Mouse (Mus musculus): Measurements from ENCODE around the gene Shmt1. TPM values are rescaled to one million over a fixed set of nuclear protein-coding genes. Genes with fewer than 3 reads are reported as not detected.

The Shmt1 gene
- polyA plus RNA-seq, 1 experiment from 2014 or later, result 29.6 TPM

DNA sequence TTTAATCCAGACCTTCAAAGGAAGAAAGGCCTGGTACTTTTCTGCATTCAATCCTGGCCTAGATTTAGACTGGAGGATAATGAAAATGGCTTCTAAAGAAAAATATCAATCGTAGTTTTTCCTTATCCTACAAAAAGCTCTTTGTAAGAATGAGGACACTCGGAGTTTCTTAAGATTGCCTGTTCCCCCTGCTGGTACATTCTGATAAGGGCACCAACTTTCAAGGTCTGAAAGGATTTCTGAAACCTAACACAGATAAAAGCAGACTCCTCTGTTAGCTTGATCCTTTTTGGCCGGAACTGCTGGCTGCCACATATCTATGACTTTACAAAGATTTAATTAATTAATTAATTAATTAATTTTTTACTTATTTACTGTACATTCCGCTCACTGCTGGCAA lies 44.5 kb downstream of the Shmt1 start:
- Histone ChIP-seq H3K4me2 (ENCODE audit: low read length) (no peak overlapping the region), H3K4me1 (ENCODE audit: control insufficient read depth in 2 of 2, insufficient read depth in 2 of 2, low read length in 2 of 2) (no peaks in the 10 kb centered on the region), H3K9me3 (ENCODE audit: control insufficient read depth, low read length) (no peaks in the 10 kb centered on the region), H3K27me3 (ENCODE audit: control insufficient read depth, insufficient read depth, low read length) (no peaks in the 10 kb centered on the region), H3K9ac (ENCODE audit: low read length) (no peak overlapping the region), H3K36me3 (ENCODE audit: control insufficient read depth, insufficient read depth, low read length) (peaks cover 13% of the 10 kb centered on the region), H3K4me3 (ENCODE audit: control insufficient read depth in 1 of 2, insufficient read depth in 1 of 2, low read depth in 1 of 2, low read length in 2 of 2) (no peak overlapping the region), H3K27ac (replicated peaks in 1 of 2; ENCODE audit: control insufficient read depth in 1 of 2, insufficient read depth in 1 of 2, low read depth in 2 of 2, low read length in 2 of 2) (no peak overlapping the region)
- 59% methylated on average over 4 of the region's 4 CpGs for WGBS
- ATAC-seq (ENCODE audit: insufficient number of reproducible peaks, insufficient read depth, low FRiP score, low read depth), result no peak

DNA sequence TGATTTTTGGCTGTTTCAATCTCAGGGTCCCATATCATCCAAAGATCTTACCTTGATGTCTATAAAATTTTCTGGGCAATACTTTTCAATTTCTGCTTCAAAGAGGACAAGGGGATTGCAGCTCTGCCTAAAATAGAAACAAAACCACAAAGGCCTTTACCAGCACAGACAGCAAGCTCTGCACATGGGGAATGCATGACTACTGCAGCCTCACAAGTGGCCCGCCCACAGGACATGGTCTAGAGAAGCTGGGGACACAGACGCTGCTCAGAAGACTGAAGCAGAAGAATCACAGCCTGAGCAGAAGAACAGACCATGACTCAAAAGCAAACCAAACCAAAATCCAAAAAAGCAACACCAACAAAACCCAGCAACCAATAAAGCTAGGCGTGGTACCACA lies 49.8 kb downstream of the Shmt1 start:
- Histone ChIP-seq H3K36me3 (ENCODE audit: control insufficient read depth, insufficient read depth, low read length) (peaks cover 59% of the 10 kb centered on the region), H3K4me2 (ENCODE audit: low read length) (no peak overlapping the region), H3K27ac (replicated peaks in 1 of 2; ENCODE audit: control insufficient read depth in 1 of 2, insufficient read depth in 1 of 2, low read depth in 2 of 2, low read length in 2 of 2) (no peak overlapping the region), H3K9me3 (ENCODE audit: control insufficient read depth, low read length) (no peaks in the 10 kb centered on the region), H3K4me3 (ENCODE audit: control insufficient read depth in 1 of 2, insufficient read depth in 1 of 2, low read depth in 1 of 2, low read length in 2 of 2) (no peak overlapping the region), H3K4me1 (ENCODE audit: control insufficient read depth in 2 of 2, insufficient read depth in 2 of 2, low read length in 2 of 2) (no peaks in the 10 kb centered on the region), H3K27me3 (ENCODE audit: control insufficient read depth, insufficient read depth, low read length) (no peaks in the 10 kb centered on the region), H3K9ac (ENCODE audit: low read length) (no peak overlapping the region)
- WGBS, result 77% methylated on average over 3 of the region's 3 CpGs
- no peak for ATAC-seq (ENCODE audit: insufficient number of reproducible peaks, insufficient read depth, low FRiP score, low read depth)

DNA sequence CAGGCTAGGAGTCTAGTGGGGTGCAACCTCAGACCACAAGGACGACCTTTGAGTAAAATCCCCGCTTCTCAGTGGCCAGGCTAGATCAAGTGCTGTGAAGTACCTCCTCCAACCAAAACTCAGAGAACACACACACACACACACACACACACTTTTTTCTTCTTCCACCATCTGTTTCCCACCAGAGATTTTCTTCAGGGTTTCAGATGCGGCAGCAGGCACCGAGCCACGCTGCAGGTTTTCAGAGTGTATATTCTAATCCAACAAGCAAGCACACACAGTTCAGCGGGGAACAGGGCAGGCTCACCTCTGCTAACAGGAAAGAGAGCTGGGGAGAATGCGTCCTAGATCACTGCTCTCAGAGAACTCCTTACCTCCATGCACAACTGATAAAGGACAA lies 55.9 kb downstream of the Shmt1 start:
- no peaks in the 10 kb centered on the region for H3K27me3 ChIP-seq (ENCODE audit: control insufficient read depth, insufficient read depth, low read length)

GRCm38 (mm10) chr11:60740321-60740720 lies 71.2 kb downstream of the Shmt1 start:
- WGBS, result 81% methylated on average over 3 of the region's 3 CpGs
- Histone ChIP-seq H3K4me2 (ENCODE audit: low read length) (no peak overlapping the region), H3K27me3 (ENCODE audit: control insufficient read depth, insufficient read depth, low read length) (no peaks in the 10 kb centered on the region), H3K4me1 (ENCODE audit: control insufficient read depth in 2 of 2, insufficient read depth in 2 of 2, low read length in 2 of 2) (no peaks in the 10 kb centered on the region; a peak in 1 of 4 replicates), H3K9ac (ENCODE audit: low read length) (no peak overlapping the region), H3K4me3 (ENCODE audit: control insufficient read depth in 1 of 2, insufficient read depth in 1 of 2, low read depth in 1 of 2, low read length in 2 of 2) (no peak overlapping the region), H3K9me3 (ENCODE audit: control insufficient read depth, low read length) (no peaks in the 10 kb centered on the region), H3K36me3 (ENCODE audit: control insufficient read depth, insufficient read depth, low read length) (peaks cover 59% of the 10 kb centered on the region), H3K27ac (replicated peaks in 1 of 2; ENCODE audit: control insufficient read depth in 1 of 2, insufficient read depth in 1 of 2, low read depth in 2 of 2, low read length in 2 of 2) (no peak overlapping the region)
- ATAC-seq (ENCODE audit: insufficient number of reproducible peaks, insufficient read depth, low FRiP score, low read depth), result no peak

More for the DNA sequence above, 55.9 kb downstream of the Shmt1 start:
- ATAC-seq (ENCODE audit: insufficient number of reproducible peaks, insufficient read depth, low FRiP score, low read depth), result no peak
- H3K9ac ChIP-seq (ENCODE audit: low read length), result no peak overlapping the region
- H3K27ac ChIP-seq (replicated peaks in 1 of 2; ENCODE audit: control insufficient read depth in 1 of 2, insufficient read depth in 1 of 2, low read depth in 2 of 2, low read length in 2 of 2), result no peak overlapping the region
- peaks cover 90% of the 10 kb centered on the region for H3K36me3 ChIP-seq (ENCODE audit: control insufficient read depth, insufficient read depth, low read length)
- H3K4me1 ChIP-seq (ENCODE audit: control insufficient read depth in 2 of 2, insufficient read depth in 2 of 2, low read length in 2 of 2), result no peaks in the 10 kb centered on the region
- H3K4me2 ChIP-seq (ENCODE audit: low read length), result no peak overlapping the region
- H3K4me3 ChIP-seq (ENCODE audit: control insufficient read depth in 1 of 2, insufficient read depth in 1 of 2, low read depth in 1 of 2, low read length in 2 of 2), result no peak overlapping the region
- no peaks in the 10 kb centered on the region for H3K9me3 ChIP-seq (ENCODE audit: control insufficient read depth, low read length)
- 89% methylated on average over 7 of the region's 7 CpGs for WGBS

Other genes with a start within 250 kb of the Shmt1 start
- gene Llgl1, start 112.0 kb downstream of the Shmt1 start, polyA plus RNA-seq (2014; fragmentation: Nextera tagmentation; extraction: Ambion mirVana), result 32.5 and 34.0 TPM in 2 replicates
- gene Flii, start 84.5 kb downstream of the Shmt1 start, polyA plus RNA-seq (2014; fragmentation: Nextera tagmentation; extraction: Ambion mirVana), result 74.7 and 80.1 TPM in 2 replicates
- gene Mief2, start 83.3 kb downstream of the Shmt1 start, polyA plus RNA-seq (2014; fragmentation: Nextera tagmentation; extraction: Ambion mirVana), result 17.0 and 19.0 TPM in 2 replicates
- 8.3 and 8.5 TPM in 2 replicates for gene Top3a, start 34.4 kb downstream of the Shmt1 start, polyA plus RNA-seq (2014; fragmentation: Nextera tagmentation; extraction: Ambion mirVana)
- 4.6 and 4.9 TPM in 2 replicates for gene Smcr8, start 34.2 kb downstream of the Shmt1 start, polyA plus RNA-seq (2014; fragmentation: Nextera tagmentation; extraction: Ambion mirVana)
- 27.6 and 30.2 TPM in 2 replicates for gene Dhrs7b, start 18.9 kb upstream of the Shmt1 start, polyA plus RNA-seq (2014; fragmentation: Nextera tagmentation; extraction: Ambion mirVana)
- 63.3 and 67.3 TPM in 2 replicates for gene Tmem11, start 67.6 kb upstream of the Shmt1 start, polyA plus RNA-seq (2014; fragmentation: Nextera tagmentation; extraction: Ambion mirVana)
- gene Natd1, start 103.0 kb upstream of the Shmt1 start, polyA plus RNA-seq (2014; fragmentation: Nextera tagmentation; extraction: Ambion mirVana), result 20.4 and 21.1 TPM in 2 replicates
- gene Map2k3, start 120.3 kb upstream of the Shmt1 start, polyA plus RNA-seq (2014; fragmentation: Nextera tagmentation; extraction: Ambion mirVana), result 59.2 and 62.6 TPM in 2 replicates
- 5.4 and 5.8 TPM in 2 replicates for gene Kcnj12, start 210.8 kb upstream of the Shmt1 start, polyA plus RNA-seq (2014; fragmentation: Nextera tagmentation; extraction: Ambion mirVana)

Measured in heart, embryonic 14.5 days (tissue).